Mouse (Mus musculus) brain, embryonic 18.5 days (tissue): ENCODE results near the gene Dnah8.
"Not testable (repeated sequence)": the region's sequence is repeated elsewhere in the genome, so short reads cannot be mapped to it uniquely, and the experiment has no call there.

Experiments
- DNase-seq: peaks from one replicate; pipeline ENCODE4 v3.0.0-alpha.2; 2012; ENCODE audit warnings: low read depth, low spot score

Gene Dnah8

GRCm38 (mm10) chr17:30609305-30609979 lies 14.7 kb upstream of the Dnah8 start:
- no peak for DNase-seq

GRCm38 (mm10) chr17:30609980-30610307 lies 14.2 kb upstream of the Dnah8 start:
- DNase-seq: no peak

- DNase-seq: no peak
Observed at GRCm38 (mm10) chr17:30610739-30611138, 13.4 kb upstream of the Dnah8 start.

GRCm38 (mm10) chr17:30611221-30612074 lies 12.7 kb upstream of the Dnah8 start:
- DNase-seq: no peak

GRCm38 (mm10) chr17:30612075-30612859 lies 11.9 kb upstream of the Dnah8 start:
- DNase-seq: peak; percentile 88

- no peak for DNase-seq
Observed at GRCm38 (mm10) chr17:30613350-30613749, 10.8 kb upstream of the Dnah8 start.

GRCm38 (mm10) chr17:30616203-30616602 lies 8.0 kb upstream of the Dnah8 start:
- no peak for DNase-seq

GRCm38 (mm10) chr17:30618136-30618891 lies 5.8 kb upstream of the Dnah8 start:
- DNase-seq: no peak

- DNase-seq: no peak
Observed at GRCm38 (mm10) chr17:30619153-30619552, 5.0 kb upstream of the Dnah8 start.

- DNase-seq: no peak
Observed at GRCm38 (mm10) chr17:30620548-30620947, 3.6 kb upstream of the Dnah8 start.

- no peak for DNase-seq
Observed at GRCm38 (mm10) chr17:30621450-30621849, 2.7 kb upstream of the Dnah8 start.

GRCm38 (mm10) chr17:30623200-30623599 lies 954 bp upstream of the Dnah8 start:
- no peak for DNase-seq

- DNase-seq: not testable (repeated sequence)
Observed at GRCm38 (mm10) chr17:30626719-30627118, 2.6 kb downstream of the Dnah8 start, which contains the start of gene Glo1. TSS of gene Glo1 (minus strand) at chr17:30626871.

GRCm38 (mm10) chr17:30635367-30635766 lies 11.2 kb downstream of the Dnah8 start:
- DNase-seq: no peak

- DNase-seq: no peak
Observed at GRCm38 (mm10) chr17:30637714-30638113, 13.6 kb downstream of the Dnah8 start.

GRCm38 (mm10) chr17:30638996-30639395 lies 14.8 kb downstream of the Dnah8 start:
- no peak for DNase-seq

- no peak for DNase-seq
Observed at GRCm38 (mm10) chr17:30640896-30641295, 16.7 kb downstream of the Dnah8 start.

GRCm38 (mm10) chr17:30648770-30649169 lies 24.6 kb downstream of the Dnah8 start:
- DNase-seq: no peak

GRCm38 (mm10) chr17:30653010-30653409 lies 28.9 kb downstream of the Dnah8 start:
- DNase-seq: no peak

GRCm38 (mm10) chr17:30657530-30658151 lies 33.5 kb downstream of the Dnah8 start:
- DNase-seq: peak; percentile 28

GRCm38 (mm10) chr17:30658152-30658544 lies 34.0 kb downstream of the Dnah8 start:
- DNase-seq: no peak
